Mouse (Mus musculus): ENCODE measurements around the gene Gas7. TPM values are rescaled to one million over a fixed set of nuclear protein-coding genes. Genes with fewer than 3 reads are reported as not detected.
A peak's percentile ranks its signal among the peaks of the same experiment; 100 is the strongest.

Gene Gas7
- polyA plus RNA-seq, 1 experiment = 355 TPM

GRCm38 (mm10) chr11:67544656-67545432, 89.6 kb downstream of the Gas7 start:
- H3K27ac ChIP-seq (ENCODE audit: insufficient read depth, low read depth, low read length) = no peak overlapping the region
- no peak overlapping the region for H3K4me3 ChIP-seq (ENCODE audit: insufficient read depth, low read length)
- no peak for TF ChIP-seq CTCF (IDR thresholded peaks at IDR 0.05; ENCODE audit: low read depth, low read length)
- no peak for TF ChIP-seq POLR2A (IDR thresholded peaks at IDR 0.05; ENCODE audit: borderline replicate concordance, low read depth, low read length)
- H3K4me1 ChIP-seq (ENCODE audit: control insufficient read depth, insufficient read depth, low read length) = peaks cover 31% of the 10 kb centered on the region

- H3K4me1 ChIP-seq (ENCODE audit: control insufficient read depth, insufficient read depth, low read length) = peaks cover 38% of the 10 kb centered on the region
- TF ChIP-seq POLR2A (IDR thresholded peaks at IDR 0.05; ENCODE audit: borderline replicate concordance, low read depth, low read length) (no peak), CTCF (IDR thresholded peaks at IDR 0.05; ENCODE audit: low read depth, low read length) (no peak)
- H3K27ac ChIP-seq (ENCODE audit: insufficient read depth, low read depth, low read length) = no peak overlapping the region
- H3K4me3 ChIP-seq (ENCODE audit: insufficient read depth, low read length) = no peak overlapping the region
Observed at GRCm38 (mm10) chr11:67546582-67546981, 91.3 kb downstream of the Gas7 start.

- TF ChIP-seq POLR2A (IDR thresholded peaks at IDR 0.05; ENCODE audit: borderline replicate concordance, low read depth, low read length) (no peak), CTCF (IDR thresholded peaks at IDR 0.05; ENCODE audit: low read depth, low read length) (no peak)
- no peak overlapping the region for H3K27ac ChIP-seq (ENCODE audit: insufficient read depth, low read depth, low read length)
- peaks cover 43% of the 10 kb centered on the region for H3K4me1 ChIP-seq (ENCODE audit: control insufficient read depth, insufficient read depth, low read length)
- no peak overlapping the region for H3K4me3 ChIP-seq (ENCODE audit: insufficient read depth, low read length)
Observed at GRCm38 (mm10) chr11:67549306-67549705, 94.1 kb downstream of the Gas7 start.

- Histone ChIP-seq H3K27ac (ENCODE audit: insufficient read depth, low read depth, low read length) (no peak overlapping the region), H3K4me3 (ENCODE audit: insufficient read depth, low read length) (no peak overlapping the region), H3K4me1 (ENCODE audit: control insufficient read depth, insufficient read depth, low read length) (peaks cover 37% of the 10 kb centered on the region)
- TF ChIP-seq CTCF (IDR thresholded peaks at IDR 0.05; ENCODE audit: low read depth, low read length) (no peak), POLR2A (IDR thresholded peaks at IDR 0.05; ENCODE audit: borderline replicate concordance, low read depth, low read length) (no peak)
Observed at GRCm38 (mm10) chr11:67549762-67550488, 94.7 kb downstream of the Gas7 start.

- H3K4me3 ChIP-seq (ENCODE audit: insufficient read depth, low read length) = no peak overlapping the region
- peaks cover 32% of the 10 kb centered on the region for H3K4me1 ChIP-seq (ENCODE audit: control insufficient read depth, insufficient read depth, low read length)
- TF ChIP-seq POLR2A (IDR thresholded peaks at IDR 0.05; ENCODE audit: borderline replicate concordance, low read depth, low read length) = no peak
- TF ChIP-seq CTCF (IDR thresholded peaks at IDR 0.05; ENCODE audit: low read depth, low read length) = no peak
- H3K27ac ChIP-seq (ENCODE audit: insufficient read depth, low read depth, low read length) = no peak overlapping the region
Observed at GRCm38 (mm10) chr11:67552400-67552799, 97.2 kb downstream of the Gas7 start.

GRCm38 (mm10) chr11:67554276-67554675, 99.0 kb downstream of the Gas7 start:
- Histone ChIP-seq H3K4me1 (ENCODE audit: control insufficient read depth, insufficient read depth, low read length) (peaks cover 37% of the 10 kb centered on the region), H3K27ac (ENCODE audit: insufficient read depth, low read depth, low read length) (no peak overlapping the region), H3K4me3 (ENCODE audit: insufficient read depth, low read length) (no peak overlapping the region)
- TF ChIP-seq POLR2A (IDR thresholded peaks at IDR 0.05; ENCODE audit: borderline replicate concordance, low read depth, low read length) (no peak), CTCF (IDR thresholded peaks at IDR 0.05; ENCODE audit: low read depth, low read length) (no peak)

GRCm38 (mm10) chr11:67556360-67556759, 101.1 kb downstream of the Gas7 start:
- Histone ChIP-seq H3K27ac (ENCODE audit: insufficient read depth, low read depth, low read length) (no peak overlapping the region), H3K4me3 (ENCODE audit: insufficient read depth, low read length) (no peak overlapping the region), H3K4me1 (ENCODE audit: control insufficient read depth, insufficient read depth, low read length) (peaks cover 43% of the 10 kb centered on the region)
- TF ChIP-seq POLR2A (IDR thresholded peaks at IDR 0.05; ENCODE audit: borderline replicate concordance, low read depth, low read length) (no peak), CTCF (IDR thresholded peaks at IDR 0.05; ENCODE audit: low read depth, low read length) (no peak)

- peaks cover 62% of the 10 kb centered on the region for H3K4me1 ChIP-seq (ENCODE audit: control insufficient read depth, insufficient read depth, low read length)
- no peak overlapping the region for H3K4me3 ChIP-seq (ENCODE audit: insufficient read depth, low read length)
- peak overlapping the region; percentile 83 for H3K27ac ChIP-seq (ENCODE audit: insufficient read depth, low read depth, low read length)
- no peak for TF ChIP-seq POLR2A (IDR thresholded peaks at IDR 0.05; ENCODE audit: borderline replicate concordance, low read depth, low read length)
- TF ChIP-seq CTCF (IDR thresholded peaks at IDR 0.05; ENCODE audit: low read depth, low read length) = no peak
Observed at GRCm38 (mm10) chr11:67558772-67559448, 103.7 kb downstream of the Gas7 start.

GRCm38 (mm10) chr11:67559522-67559921, 104.3 kb downstream of the Gas7 start:
- TF ChIP-seq CTCF (IDR thresholded peaks at IDR 0.05; ENCODE audit: low read depth, low read length) (no peak), POLR2A (IDR thresholded peaks at IDR 0.05; ENCODE audit: borderline replicate concordance, low read depth, low read length) (no peak)
- H3K4me1 ChIP-seq (ENCODE audit: control insufficient read depth, insufficient read depth, low read length) = peaks cover 66% of the 10 kb centered on the region
- H3K4me3 ChIP-seq (ENCODE audit: insufficient read depth, low read length) = no peak overlapping the region
- H3K27ac ChIP-seq (ENCODE audit: insufficient read depth, low read depth, low read length) = peak overlapping the region; percentile 83
